Mouse (Mus musculus) limb, embryonic 11.5 days (tissue): ENCODE results near the gene Nqo1. TPM values are rescaled to one million over a fixed set of nuclear protein-coding genes. Genes with fewer than 3 reads are reported as not detected.

Experiments
- ATAC-seq: fragments of 200-750 bp; cut with Nextera tagmentation; 2 replicates; pipeline ENCODE4 v1.8.0; 2017; ENCODE audit warnings: low read depth; ENCODE audit not compliant: insufficient number of reproducible peaks, low FRiP score, low TSS enrichment
- DNase-seq: peaks from one replicate; pipeline ENCODE4 v3.0.0-alpha.2; 2015; ENCODE audit warnings: low spot score
- H3K27ac ChIP-seq: fragments of 300-500 bp; sonication (generic); replicated peaks from 2 replicates; pipeline ENCODE4 v1.5.1; 2014; ENCODE audit warnings: low read depth, mild to moderate bottlenecking, low read length
- H3K27me3 ChIP-seq: fragments of 300-500 bp; sonication (generic); 2 replicates; pipeline ENCODE4 v1.6.1; 2014; ENCODE audit warnings: mild to moderate bottlenecking, low read length, mixed read lengths; ENCODE audit not compliant: control insufficient read depth, insufficient read depth
- H3K36me3 ChIP-seq: fragments of 300-500 bp; sonication (generic); 2 replicates; pipeline ENCODE4 v1.6.1; 2014; ENCODE audit warnings: mild to moderate bottlenecking, low read length, moderate library complexity, mixed read lengths; ENCODE audit not compliant: control insufficient read depth, insufficient read depth
- H3K4me1 ChIP-seq: fragments of 300-500 bp; sonication (generic); 2 replicates; pipeline ENCODE4 v1.6.1; 2014; ENCODE audit warnings: low read length, mixed read lengths; ENCODE audit not compliant: control insufficient read depth, insufficient read depth
- H3K4me2 ChIP-seq: fragments of 300-500 bp; sonication (generic); 2 replicates; pipeline ENCODE4 v1.6.1; 2014; ENCODE audit warnings: low read depth, mild to moderate bottlenecking, moderate library complexity; ENCODE audit not compliant: severe bottlenecking
- H3K4me3 ChIP-seq: fragments of 300-500 bp; sonication (generic); 2 replicates; pipeline ENCODE4 v1.5.1; 2014; ENCODE audit warnings: low read depth, low read length
- H3K9ac ChIP-seq: fragments of 300-500 bp; sonication (generic); 2 replicates; pipeline ENCODE4 v1.6.1; 2014; ENCODE audit warnings: mild to moderate bottlenecking, low read length
- H3K9me3 ChIP-seq: fragments of 300-500 bp; sonication (generic); 2 replicates; pipeline ENCODE4 v1.6.1; 2016; ENCODE audit warnings: low read length; ENCODE audit not compliant: control insufficient read depth
- WGBS: fragments of 180-500 bp; shearing (Covaris S2); extraction: QIAGEN DNeasy Blood & Tissue Kit; methylation state at CpG from one replicate; pipeline ENCODE4 v1.1.7; 2014; 5-methylcytosine and 5-hydroxymethylcytosine counted together
- polyA plus RNA-seq: library from polyadenylated mRNA; unstranded; fragments of >200 nt; fragmentation: Nextera tagmentation; extraction: Ambion mirVana; gene quantifications from 2 replicates; pipeline ENCODE4 v1.2.1, GENCODE M21; 2014

Nqo1 gene
- polyA plus RNA-seq, 1 experiment from 2014 or later = 21.5 TPM

DNA sequence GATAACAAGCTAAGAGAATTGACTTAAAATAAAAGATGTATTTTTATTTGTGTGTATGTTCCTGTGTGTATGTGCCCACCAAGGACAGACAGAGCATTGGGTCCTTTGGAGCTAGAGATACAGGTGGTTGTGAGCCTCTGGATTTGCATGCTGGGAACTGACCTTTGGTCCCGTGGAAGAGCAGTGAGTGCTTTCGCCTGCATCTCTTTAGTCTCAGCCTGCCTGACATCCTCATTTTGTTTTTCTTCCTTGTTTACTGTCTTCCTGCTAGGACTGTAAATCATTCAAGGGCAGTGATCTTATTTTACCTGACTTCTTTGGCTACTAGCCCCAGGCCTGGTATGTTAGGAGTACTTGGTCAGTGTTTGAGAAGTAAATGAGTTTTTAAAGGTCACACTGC lies 34.7 kb upstream of the Nqo1 start:
- H3K4me2 ChIP-seq = no peak overlapping the region
- H3K4me3 ChIP-seq = no peak overlapping the region
- no peak overlapping the region for H3K27ac ChIP-seq
- no peaks in the 10 kb centered on the region for H3K36me3 ChIP-seq
- WGBS = 55% methylated on average over 2 of the region's 2 CpGs
- ATAC-seq = no peak
- no peaks in the 10 kb centered on the region for H3K4me1 ChIP-seq
- H3K27me3 ChIP-seq = no peaks in the 10 kb centered on the region
- DNase-seq = no peak
- H3K9me3 ChIP-seq = no peaks in the 10 kb centered on the region
- no peak overlapping the region for H3K9ac ChIP-seq

GRCm38 (mm10) chr8:107436841-107437421 lies 33.9 kb upstream of the Nqo1 start:
- peak overlapping the region; percentile 70 for H3K4me3 ChIP-seq
- ATAC-seq = no peak
- H3K9ac ChIP-seq = peak overlapping the region; percentile 78
- H3K4me2 ChIP-seq = peak overlapping the region; percentile 76
- H3K4me1 ChIP-seq = no peaks in the 10 kb centered on the region
- 15% methylated on average over 16 of the region's 16 CpGs for WGBS
- no peaks in the 10 kb centered on the region for H3K27me3 ChIP-seq
- peak; percentile 25 for DNase-seq
- H3K27ac ChIP-seq = peak overlapping the region; percentile 86
- no peaks in the 10 kb centered on the region for H3K36me3 ChIP-seq
- H3K9me3 ChIP-seq = no peaks in the 10 kb centered on the region

GRCm38 (mm10) chr8:107435962-107436831 lies 33.2 kb upstream of the Nqo1 start, which contains the start of gene Wwp2:
Gene Wwp2, plus strand, starts transcription at chr8:107436365.
- no peaks in the 10 kb centered on the region for H3K9me3 ChIP-seq
- 1% methylated on average over 71 of the region's 81 CpGs for WGBS
- H3K27me3 ChIP-seq = no peaks in the 10 kb centered on the region

GRCm38 (mm10) chr8:107435421-107435961 lies 32.5 kb upstream of the Nqo1 start:
- DNase-seq = no peak
- Histone ChIP-seq H3K4me3 (peak overlapping the region; percentile 70), H3K4me2 (peak overlapping the region; percentile 76), H3K27ac (peak overlapping the region; percentile 86; the same call in 1 of the 2 replicates), H3K27me3 (no peaks in the 10 kb centered on the region), H3K9me3 (no peaks in the 10 kb centered on the region), H3K4me1 (no peaks in the 10 kb centered on the region), H3K36me3 (no peaks in the 10 kb centered on the region), H3K9ac (peak overlapping the region; percentile 78)
- ATAC-seq = peak; percentile 35; the same call in 1 of the 2 replicates
- 34% methylated on average over 11 of the region's 11 CpGs for WGBS

More at GRCm38 (mm10) chr8:107435962-107436831, 33.2 kb upstream of the Nqo1 start, which contains the start of gene Wwp2:
- Histone ChIP-seq H3K27ac (peak within 1 kb of the TSS; percentile 86), H3K36me3 (no peaks in the 10 kb centered on the region), H3K9ac (peak within 1 kb of the TSS; percentile 78), H3K4me2 (peak within 1 kb of the TSS; percentile 76), H3K4me1 (no peaks in the 10 kb centered on the region), H3K4me3 (peak within 1 kb of the TSS; percentile 70)
- ATAC-seq = peak; percentile 89
- DNase-seq = peak; percentile 88

DNA sequence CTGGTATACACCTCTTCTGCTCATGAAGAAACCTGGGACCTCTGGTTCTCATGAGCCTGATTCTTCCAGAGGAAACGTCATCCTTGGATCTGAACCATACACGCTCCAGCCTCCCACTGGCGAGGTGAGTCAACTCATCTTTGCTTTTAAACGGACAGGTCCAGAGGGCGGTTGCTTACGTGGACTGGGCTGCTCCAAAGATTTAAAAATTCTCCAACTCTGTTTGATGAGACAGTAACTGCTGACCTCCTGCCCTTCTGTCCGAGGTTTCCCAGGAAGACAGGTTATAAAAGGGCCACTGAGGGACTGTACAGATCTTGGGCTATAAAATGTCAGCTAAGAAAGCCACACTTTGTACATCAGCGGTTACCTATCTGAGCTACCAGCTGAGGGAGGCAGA lies 27.8 kb upstream of the Nqo1 start:
- Histone ChIP-seq H3K36me3 (no peaks in the 10 kb centered on the region), H3K9me3 (no peaks in the 10 kb centered on the region), H3K4me2 (no peak overlapping the region), H3K27ac (no peak overlapping the region), H3K4me1 (no peaks in the 10 kb centered on the region), H3K4me3 (no peak overlapping the region), H3K27me3 (no peaks in the 10 kb centered on the region), H3K9ac (no peak overlapping the region)
- ATAC-seq (no peak), DNase-seq (no peak)
- WGBS = 76% methylated on average over 8 of the region's 8 CpGs

- Histone ChIP-seq H3K27me3 (no peaks in the 10 kb centered on the region), H3K4me3 (peak overlapping the region; percentile 82), H3K9me3 (no peaks in the 10 kb centered on the region), H3K27ac (no peak overlapping the region), H3K36me3 (peaks cover 6% of the 10 kb centered on the region), H3K9ac (no peak overlapping the region), H3K4me2 (no peak overlapping the region), H3K4me1 (peaks cover 3% of the 10 kb centered on the region; the same call in 1 of the 2 replicates)
- no peak for DNase-seq
- ATAC-seq = no peak
- WGBS = 49% methylated on average over 8 of the region's 8 CpGs
These were observed 22.2 kb upstream of the Nqo1 start for GRCm38 (mm10) chr8:107425230-107425597.

- H3K36me3 ChIP-seq = peaks cover 11% of the 10 kb centered on the region
- no peaks in the 10 kb centered on the region for H3K27me3 ChIP-seq
- peak within 1 kb of the TSS; percentile 82 for H3K4me3 ChIP-seq
- no peaks in the 10 kb centered on the region for H3K9me3 ChIP-seq
- H3K27ac ChIP-seq = 0 out of 2 replicates have a peak within 1 kb of the TSS, but pooled peaks have one; percentile 36
- peak; percentile 96 for ATAC-seq
- peak; percentile 98 for DNase-seq
- H3K9ac ChIP-seq = peak within 1 kb of the TSS; percentile 89
- H3K4me1 ChIP-seq = peaks cover 3% of the 10 kb centered on the region; the same call in 1 of the 2 replicates
- H3K4me2 ChIP-seq = peak within 1 kb of the TSS; percentile 60
- under 1% methylated on average over 50 of the region's 50 CpGs for WGBS
These were observed 21.7 kb upstream of the Nqo1 start, which contains the start of gene Nob1 for GRCm38 (mm10) chr8:107424597-107425229. Gene Nob1, minus strand, starts transcription at chr8:107425051.

- peak overlapping the region; percentile 89 for H3K9ac ChIP-seq
- ATAC-seq (no peak), DNase-seq (no peak)
- 0 out of 2 replicates have a peak overlapping the region, but pooled peaks have one; percentile 36 for H3K27ac ChIP-seq
- H3K4me2 ChIP-seq = peak overlapping the region; percentile 60
- H3K36me3 ChIP-seq = peaks cover 14% of the 10 kb centered on the region
- no peaks in the 10 kb centered on the region for H3K9me3 ChIP-seq
- peak overlapping the region; percentile 82 for H3K4me3 ChIP-seq
- H3K27me3 ChIP-seq = no peaks in the 10 kb centered on the region
- H3K4me1 ChIP-seq = peaks cover 3% of the 10 kb centered on the region; the same call in 1 of the 2 replicates
- WGBS = 37% methylated on average over 9 of the region's 9 CpGs
These were observed 21.2 kb upstream of the Nqo1 start for GRCm38 (mm10) chr8:107424176-107424575.
